Mouse (Mus musculus) activated CD4-positive, CD25-positive, alpha-beta regulatory T cell, adult 4 months (primary cell): ENCODE measurements around the gene Gm10912. TPM values are rescaled to one million over a fixed set of nuclear protein-coding genes. Genes with fewer than 3 reads are reported as not detected.
"Not testable (repeated sequence)": the region's sequence is repeated elsewhere in the genome, so short reads cannot be mapped to it uniquely, and the experiment has no call there.

Experiments used
- ATAC-seq: one replicate; pipeline ENCODE4 v1.8.0; 2017
- polyA plus RNA-seq, 2 experiments: library from polyadenylated mRNA; unstranded; fragments of 100-300 nt; shearing (Covaris generic); gene quantifications; one replicate each; pipeline ENCODE4 v1.2.1; 2017

Gene Gm10912
- polyA plus RNA-seq, result not detected

DNA sequence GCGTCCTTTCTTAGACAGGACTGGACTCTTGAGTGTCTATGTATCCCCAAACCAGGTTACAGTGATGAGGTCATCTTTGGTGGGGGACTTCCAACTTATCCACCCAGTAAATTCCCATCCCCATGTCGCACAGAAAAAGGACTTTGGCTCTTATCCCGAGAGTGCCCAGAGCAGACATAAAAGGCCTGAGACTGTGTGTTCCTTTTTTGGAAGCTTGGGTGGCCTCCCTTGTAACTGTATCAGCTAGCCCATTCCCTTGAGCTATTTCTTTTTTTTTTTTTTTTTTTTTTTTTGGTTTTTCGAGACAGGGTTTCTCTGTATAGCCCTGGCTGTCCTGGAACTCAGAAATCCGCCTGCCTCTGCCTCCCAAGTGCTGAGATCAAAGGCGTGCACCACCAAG is at the start of gene Gm10912:
Gm10912 (plus strand) TSS at position 301 of the 400 bp plus-strand sequence.
- not testable (repeated sequence) for ATAC-seq

- ATAC-seq, result no peak
Observed at GRCm38 (mm10) chr2:104023096-104023495, 42.5 kb upstream of the Gm10912 start.

- ATAC-seq, result no peak
Observed at GRCm38 (mm10) chr2:104024656-104025055, 41.0 kb upstream of the Gm10912 start.

- ATAC-seq, result peak; percentile 71
Observed at GRCm38 (mm10) chr2:104027458-104028138, 38.0 kb upstream of the Gm10912 start, which contains the start of gene Fbxo3. Gene Fbxo3, plus strand, starts transcription at chr2:104027721.

GRCm38 (mm10) chr2:104028139-104028723 is 37.4 kb upstream of the Gm10912 start, which contains the start of gene 4931422A03Rik:
Gene 4931422A03Rik, minus strand, starts transcription at chr2:104028361.
- peak; percentile 47 for ATAC-seq

DNA sequence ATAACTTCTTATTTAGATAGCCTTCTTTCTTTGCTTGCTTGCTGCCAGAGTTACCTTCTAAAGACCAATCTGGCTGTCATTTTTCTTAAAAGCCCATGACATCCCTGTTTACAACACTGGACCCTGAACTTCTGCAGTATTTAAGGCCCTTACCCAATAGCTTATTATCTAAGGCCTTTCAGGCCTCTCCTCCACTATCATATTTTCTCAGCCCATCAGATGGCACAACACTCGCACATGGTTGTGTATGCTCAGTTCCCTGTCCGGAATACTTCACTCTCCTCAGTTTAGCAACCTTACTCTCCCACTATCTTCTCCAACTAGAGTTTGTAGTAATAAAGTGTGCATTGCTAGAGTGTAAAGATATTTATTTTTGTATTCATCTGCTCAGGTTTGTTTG is 36.6 kb upstream of the Gm10912 start:
- ATAC-seq, result no peak

- no peak for ATAC-seq
Observed at GRCm38 (mm10) chr2:104030381-104030780, 35.2 kb upstream of the Gm10912 start.

DNA sequence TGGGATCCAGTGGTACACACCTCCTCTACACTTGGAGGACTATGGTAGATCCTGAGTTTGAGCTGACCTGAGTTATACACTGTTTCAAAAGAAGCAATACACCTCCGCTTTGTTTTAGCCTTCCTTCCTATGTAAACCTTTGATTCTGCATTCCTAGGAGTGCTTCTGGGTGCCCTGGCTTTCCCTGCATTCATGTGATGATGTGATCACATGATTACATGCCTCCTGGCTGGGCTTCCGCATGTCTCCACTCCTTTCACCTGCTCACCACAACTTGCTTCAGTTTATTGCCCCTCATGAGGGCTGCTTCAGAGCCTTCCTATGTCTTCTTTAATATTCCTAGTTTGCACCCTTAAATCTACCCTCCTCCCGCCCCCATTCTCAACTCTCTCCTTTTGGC is 33.6 kb upstream of the Gm10912 start:
- ATAC-seq, result no peak

DNA sequence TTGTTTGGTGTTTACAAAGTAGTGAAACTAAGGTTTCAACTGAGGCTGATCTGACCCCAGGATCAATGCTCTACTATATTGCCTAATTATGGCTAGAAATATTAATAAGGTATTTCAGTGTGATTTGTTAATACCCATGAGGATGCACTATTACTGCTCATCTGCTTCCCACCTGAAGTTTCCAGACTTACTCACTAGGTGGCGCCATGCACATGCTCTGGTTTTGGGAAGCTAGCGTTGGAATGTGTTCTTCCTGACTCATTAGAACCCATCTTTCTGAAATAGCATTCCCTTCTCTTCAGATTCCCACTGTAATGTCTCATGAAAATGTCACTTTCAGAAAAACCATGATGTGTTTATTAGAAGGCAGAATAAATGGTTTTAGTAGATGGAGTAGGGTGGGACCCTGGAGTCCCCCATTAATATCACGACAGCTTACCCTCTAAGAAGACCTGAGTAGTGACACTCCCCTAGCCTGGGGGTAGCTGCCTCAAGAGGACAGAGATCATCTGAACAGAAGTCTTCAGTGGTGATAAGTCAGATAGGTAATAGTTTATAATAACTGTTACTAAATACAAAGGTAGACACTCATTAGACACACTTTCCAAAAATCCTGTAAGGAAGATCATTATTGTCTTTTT is 30.7 kb upstream of the Gm10912 start:
- ATAC-seq, result peak; percentile 59

GRCm38 (mm10) chr2:104035595-104035994 is 30.0 kb upstream of the Gm10912 start:
- ATAC-seq, result no peak

- no peak for ATAC-seq
Observed at GRCm38 (mm10) chr2:104036316-104036715, 29.3 kb upstream of the Gm10912 start.

DNA sequence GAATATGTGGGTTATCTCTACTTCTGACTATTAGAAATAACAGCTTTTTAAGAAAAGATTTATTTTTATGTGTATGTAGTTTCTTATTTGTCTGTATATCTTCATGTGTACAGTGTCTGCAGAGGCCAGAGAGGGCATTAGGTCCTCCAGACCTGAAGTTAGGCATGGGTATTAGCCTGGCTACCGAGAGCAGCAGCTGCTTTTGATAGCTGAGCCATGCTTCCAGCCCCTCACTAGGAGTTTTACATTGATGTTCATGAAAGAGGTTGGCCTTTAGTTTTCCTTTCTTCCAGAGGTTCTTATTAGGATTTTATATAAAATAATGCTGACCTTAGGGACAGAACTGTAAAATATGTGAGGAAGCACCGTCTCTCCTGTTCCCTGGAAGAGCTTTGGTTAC is 27.4 kb upstream of the Gm10912 start:
- no peak for ATAC-seq

DNA sequence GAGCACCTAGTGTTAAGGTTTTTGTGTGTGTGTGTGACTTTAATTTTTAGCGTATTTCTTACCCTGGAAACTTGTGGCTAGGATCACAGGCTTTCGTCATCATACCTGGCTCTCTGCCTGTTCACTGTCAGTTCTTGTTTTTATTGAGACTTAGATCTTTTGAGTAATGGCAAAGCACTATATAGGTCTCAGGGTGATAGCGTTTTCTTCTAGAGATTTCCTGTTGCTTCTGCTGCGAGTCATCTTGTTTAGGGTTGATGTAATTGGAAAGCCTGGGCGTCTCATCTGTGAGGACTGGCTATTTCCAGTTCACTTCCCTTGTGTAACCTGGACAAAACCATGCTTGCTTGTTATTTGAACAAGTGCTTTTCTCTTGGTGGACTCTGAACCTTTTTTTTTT is 24.0 kb upstream of the Gm10912 start:
- no peak for ATAC-seq

- no peak for ATAC-seq
Observed at GRCm38 (mm10) chr2:104042766-104043165, 22.9 kb upstream of the Gm10912 start.

GRCm38 (mm10) chr2:104043624-104044478 is 21.8 kb upstream of the Gm10912 start:
- ATAC-seq, result no peak

- ATAC-seq, result no peak
Observed at GRCm38 (mm10) chr2:104044479-104045080, 21.0 kb upstream of the Gm10912 start.

GRCm38 (mm10) chr2:104058381-104058780 is 7.2 kb upstream of the Gm10912 start:
- ATAC-seq, result no peak

DNA sequence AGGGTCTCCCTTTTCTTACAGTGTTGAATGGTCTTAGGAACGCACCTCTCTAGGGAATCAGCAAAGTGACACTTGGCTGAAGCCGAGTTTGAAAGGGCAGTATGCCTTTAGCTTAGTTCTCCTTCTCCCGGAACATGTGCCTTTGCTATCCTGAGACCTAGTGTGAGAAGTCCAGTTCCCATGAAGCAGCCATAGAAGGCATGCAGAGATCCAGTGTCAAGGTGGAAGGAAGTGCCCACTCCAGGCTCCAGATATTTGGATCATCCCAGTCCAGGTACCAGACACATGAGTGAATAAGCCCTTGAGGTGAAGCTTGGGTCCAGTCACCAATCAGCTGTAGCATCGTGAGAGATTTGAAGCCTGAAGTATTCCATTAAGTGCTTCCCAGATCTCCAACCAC is 6.7 kb upstream of the Gm10912 start:
- no peak for ATAC-seq

DNA sequence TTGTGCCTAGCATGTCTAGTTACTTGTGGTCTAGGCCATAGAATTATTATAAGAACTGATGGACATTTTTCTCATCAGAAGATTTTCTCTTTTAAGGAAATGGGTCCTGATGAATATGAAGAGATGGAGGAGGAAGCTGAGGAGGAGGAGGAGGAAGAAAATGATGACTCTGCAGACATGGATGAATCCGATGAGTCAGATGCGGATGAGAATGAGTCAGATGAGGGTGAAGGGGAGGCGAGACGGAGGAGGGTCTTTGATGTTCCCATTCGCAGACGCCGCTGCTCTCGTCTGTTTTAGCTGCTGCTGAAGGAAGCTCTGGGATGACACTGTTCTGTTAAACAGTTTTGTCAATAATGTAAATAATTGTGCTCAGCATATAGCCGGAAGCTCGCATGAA is 5.8 kb upstream of the Gm10912 start:
- no peak for ATAC-seq

- no peak for ATAC-seq
Observed at GRCm38 (mm10) chr2:104060996-104061395, 4.6 kb upstream of the Gm10912 start.

- ATAC-seq, result no peak
Observed at GRCm38 (mm10) chr2:104062665-104063064, 3.0 kb upstream of the Gm10912 start.

DNA sequence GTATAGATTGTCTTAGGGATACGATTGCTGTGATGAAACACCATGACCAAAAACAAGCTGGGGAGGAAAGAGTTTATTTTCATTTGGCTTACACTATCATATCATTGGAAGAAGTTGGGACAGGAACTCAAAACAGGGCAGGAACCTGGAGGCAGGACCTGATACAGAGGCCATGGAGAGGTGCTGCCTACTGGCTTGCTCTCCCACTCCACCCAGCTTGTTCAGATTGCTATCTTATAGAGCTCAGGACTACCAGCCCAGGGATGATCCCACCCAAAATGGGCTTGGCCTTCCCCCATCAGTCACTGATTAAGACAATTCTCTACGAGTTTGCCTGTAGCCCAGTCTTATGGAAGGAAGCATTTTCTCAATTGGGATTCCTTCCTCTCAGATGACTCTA is 1.5 kb upstream of the Gm10912 start:
- no peak for ATAC-seq
